In genomic region chr10:70656272-70656671, GRCm38 (mm10) we compare ENCODE assay signal across 15 mouse cellular contexts. TPM values are rescaled to one million over a fixed set of nuclear protein-coding genes. Genes with fewer than 3 reads are reported as not detected.
"Had no signal": no experiment of that assay in that cellular context is flagged by ENCODE, and none has a peak within 500 bp of the region (broad histone marks: within the 10 kb centered on the region; RNA-seq: fewer than 3 reads in every experiment).

No protein-coding gene starts in this region.

- H3K36me3 ChIP-seq: limb, embryonic 10.5 days; liver, embryonic 15.5 days; midbrain, embryonic 10.5 days; neural tube, embryonic 13.5 days had no signal

- H3K4me1 ChIP-seq: liver, embryonic 15.5 days had no signal

- H3K9me3 ChIP-seq: limb, embryonic 10.5 days; liver, embryonic 15.5 days; midbrain, embryonic 10.5 days; neural tube, embryonic 13.5 days had no signal

- ATAC-seq: intestine, embryonic 16.5 days; lung, postnatal 0 days had no signal

- H3K27ac ChIP-seq: left cerebral cortex, adult 2 months; limb, embryonic 10.5 days; liver, embryonic 15.5 days; midbrain, embryonic 10.5 days had no signal

- DNase-seq: lung, adult 2 months; lung, postnatal 36 days; midbrain, embryonic 14.5 days; right cerebral cortex, postnatal 14 days; thymus, postnatal 36 days had no signal

- H3K9ac ChIP-seq: liver, embryonic 15.5 days; neural tube, embryonic 13.5 days had no signal

- H3K4me2 ChIP-seq: liver, embryonic 11.5 days; liver, embryonic 15.5 days; neural tube, embryonic 13.5 days had no signal

- H3K27me3 ChIP-seq: liver, embryonic 15.5 days; neural tube, embryonic 13.5 days had no signal

- H3K4me3 ChIP-seq: left cerebral cortex, adult 2 months; limb, embryonic 10.5 days; liver, embryonic 15.5 days; midbrain, embryonic 10.5 days; myocyte; neural tube, embryonic 13.5 days had no signal

RNA-seq across cellular contexts. Expression of gene Phyhipl, which starts 0.5 kb away (rescaled TPM):
- polyA plus RNA-seq: spleen, adult 2 months had no signal
